Mouse (Mus musculus) adrenal gland, postnatal 0 days (tissue): ENCODE results near the gene Papss2. TPM values are rescaled to one million over a fixed set of nuclear protein-coding genes. Genes with fewer than 3 reads are reported as not detected.

Experiments used
- polyA plus RNA-seq: library from polyadenylated mRNA; unstranded; fragments of >200 nt; fragmentation: Nextera tagmentation; extraction: Ambion mirVana; gene quantifications from 2 replicates; pipeline ENCODE4 v1.2.1, GENCODE M21; 2015

Gene Papss2
- polyA plus RNA-seq: 9.2 and 9.7 TPM in 2 replicates

GRCm38 (mm10) chr19:32595506-32596286, at the start of gene Papss2:
TSS of gene Papss2 (plus strand) at chr19:32595790.

Other genes with a start within 250 kb of the Papss2 start
- gene Sgms1, start 206.1 kb upstream of the Papss2 start, polyA plus RNA-seq: 19.4 and 46.7 TPM in 2 replicates
- gene Rpl9-ps6, start 129.2 kb upstream of the Papss2 start, polyA plus RNA-seq: 127 and 152 TPM in 2 replicates
- 39.8 and 58.4 TPM in 2 replicates for gene Minpp1, start 110.0 kb upstream of the Papss2 start, polyA plus RNA-seq
- 59.6 and 74.6 TPM in 2 replicates for gene Atad1, start 144.0 kb downstream of the Papss2 start, polyA plus RNA-seq
- 5.5 and 6.8 TPM in 2 replicates for gene Pten, start 161.7 kb downstream of the Papss2 start, polyA plus RNA-seq